Mouse (Mus musculus): Measurements from ENCODE around the gene Zc3h6.

GRCm38 (mm10) chr2:129035381-129035780, 68.2 kb downstream of the Zc3h6 start:
- TF ChIP-seq GATA1 (IDR thresholded peaks at IDR 0.05; ENCODE audit: borderline replicate concordance, low read length) (no peak), FLI1 (IDR thresholded peaks at IDR 0.05; ENCODE audit: low read length) (no peak)
